Mouse (Mus musculus): ENCODE results near the gene Cox6b2.

The Cox6b2 gene

DNA sequence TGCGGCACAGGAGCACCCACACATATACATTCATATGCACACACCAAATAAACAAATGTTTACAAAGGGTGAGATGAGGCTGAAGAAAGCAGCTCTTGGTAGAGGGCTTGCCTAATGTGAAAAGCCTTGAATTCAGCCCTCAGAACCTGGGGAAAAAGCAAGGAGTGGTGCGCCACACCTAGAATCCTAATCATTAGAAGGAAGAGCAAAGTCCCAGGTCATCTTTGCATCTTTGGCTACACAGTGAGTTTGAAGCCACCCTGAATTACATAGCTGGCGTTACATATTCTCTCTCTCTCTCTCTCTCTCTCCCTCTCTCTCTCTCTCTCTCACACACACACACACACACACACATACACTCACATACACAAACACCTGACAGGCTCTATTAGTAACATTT lies 33.6 kb downstream of the Cox6b2 start:
- DNase-seq (ENCODE audit: low spot score): no peak

DNA sequence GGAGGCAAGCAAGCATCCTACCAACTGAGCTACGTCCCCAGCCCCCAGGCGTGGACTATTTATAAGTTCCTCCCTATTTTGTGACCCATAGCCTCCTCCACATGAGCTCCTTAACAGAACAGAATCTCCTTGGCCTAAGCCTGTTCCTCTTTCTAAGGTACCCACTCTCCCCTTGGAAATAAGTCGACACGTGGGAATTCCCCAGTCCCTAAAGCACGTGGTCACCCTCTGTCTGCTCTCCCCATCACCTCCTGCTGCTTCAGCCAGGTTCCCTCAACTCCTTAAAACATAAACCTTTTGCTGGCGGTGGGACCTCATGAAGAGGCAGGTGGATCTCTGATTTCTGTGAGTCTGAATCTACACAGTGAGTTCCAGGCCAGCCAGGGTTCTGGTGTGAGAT lies 35.9 kb downstream of the Cox6b2 start:
- DNase-seq (ENCODE audit: low spot score): no peak

DNA sequence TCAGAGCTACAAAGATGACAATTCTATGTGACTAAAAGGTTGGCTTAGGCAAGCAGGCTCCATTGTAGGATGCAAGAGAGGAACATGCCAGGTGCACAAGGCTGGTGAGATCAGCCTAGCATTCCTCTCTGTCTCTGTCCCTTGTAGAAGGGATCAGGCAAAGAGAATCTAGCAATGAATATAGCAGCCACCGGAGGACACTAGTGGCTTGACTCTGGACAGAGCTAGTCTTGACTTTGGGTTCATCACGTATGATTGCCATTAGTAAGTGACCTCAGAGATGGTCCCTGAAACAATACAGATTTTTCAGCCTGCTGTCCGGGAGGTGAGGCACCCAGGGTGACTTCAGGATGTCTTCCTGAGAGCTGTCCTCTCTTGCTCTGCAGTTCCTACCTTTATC lies 40.3 kb downstream of the Cox6b2 start:
- DNase-seq (ENCODE audit: low spot score): no peak

DNA sequence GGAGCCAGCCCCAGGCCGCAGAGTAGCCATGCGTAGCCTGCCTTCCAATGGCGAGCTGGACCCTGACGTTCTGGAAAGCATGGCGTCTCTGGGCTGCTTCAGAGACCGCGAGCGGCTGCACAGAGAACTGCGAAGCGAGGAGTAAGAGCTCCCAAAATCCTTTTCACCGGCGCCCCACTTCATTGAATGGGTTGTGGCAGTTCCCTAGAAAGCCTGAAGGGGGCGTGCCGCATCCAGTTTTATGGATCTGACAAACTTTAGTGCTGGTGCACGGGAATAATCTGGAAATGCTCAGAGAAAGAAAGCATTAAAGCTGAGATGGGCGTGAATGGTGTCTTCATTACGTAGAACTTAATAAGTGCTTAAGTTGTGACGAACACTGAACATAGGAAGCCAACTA lies 47.8 kb downstream of the Cox6b2 start:
- DNase-seq (ENCODE audit: low spot score): no peak

DNA sequence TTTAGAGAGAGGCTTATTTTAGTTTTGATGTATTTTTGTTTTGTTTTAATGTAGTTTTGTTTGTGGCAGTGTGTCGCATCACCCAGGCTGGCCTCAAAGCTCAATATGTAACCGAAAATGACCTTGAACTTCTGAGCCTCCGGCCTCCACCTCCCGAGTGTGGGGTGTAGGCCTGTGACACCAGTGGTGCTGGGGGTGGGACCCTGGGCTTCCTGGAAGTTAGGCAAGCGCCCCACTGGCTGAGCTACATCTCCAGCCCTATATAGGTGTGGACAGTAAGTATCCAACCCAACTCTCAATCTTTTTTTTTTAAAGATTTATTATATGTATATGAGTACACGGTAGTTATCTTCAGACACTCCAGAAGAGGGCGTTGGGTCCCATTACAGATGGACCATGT lies 49.7 kb downstream of the Cox6b2 start:
- no peak for DNase-seq (ENCODE audit: low spot score)

DNA sequence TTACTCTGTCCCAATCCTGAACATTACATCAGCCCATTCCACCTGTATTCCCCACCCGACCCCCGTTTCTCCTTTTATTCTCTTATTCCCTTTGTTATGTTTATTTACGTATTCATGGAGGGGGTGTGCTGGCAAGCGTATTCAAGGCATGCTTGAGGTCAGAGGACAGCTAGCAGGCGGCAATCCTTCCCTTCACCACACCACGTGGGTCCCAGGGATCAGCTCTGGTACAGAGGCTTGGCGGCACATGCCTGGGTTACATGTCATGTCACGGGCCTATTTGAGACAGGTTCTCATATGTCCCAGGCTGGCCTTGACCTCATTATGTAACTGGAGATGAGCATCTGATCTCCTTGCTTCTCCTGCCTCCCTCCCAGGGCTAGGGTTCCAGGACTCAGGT lies 50.6 kb downstream of the Cox6b2 start:
- DNase-seq (ENCODE audit: low spot score): no peak
